Mouse (Mus musculus) MEL (cell line): ENCODE results near the gene Ddx58.

Experiments
- CTCF ChIP-seq, 3 experiments: IDR thresholded peaks in 2 of 3; conservative IDR thresholded peaks in 1 of 3; 2 replicates each; pipeline ENCODE4 v1.5.1; 2011 to 2012; ENCODE audit warnings: low read length in 3 of 3, low read depth in 2 of 3, mild to moderate bottlenecking in 2 of 3, improper control_type of control experiment in 1 of 3, inconsistent platforms in 1 of 3, mixed read lengths in 1 of 3, moderate library complexity in 1 of 3; ENCODE audit not compliant: control insufficient read depth in 1 of 3, insufficient read depth in 1 of 3, poor library complexity in 1 of 3, severe bottlenecking in 1 of 3
- ZNF384 ChIP-seq: IDR thresholded peaks from 2 replicates; pipeline ENCODE4 v1.6.1; 2012; ENCODE audit warnings: low read depth, mild to moderate bottlenecking, inconsistent platforms, low read length, improper control_type of control experiment

GRCm38 (mm10) chr4:40289046-40289445 is 49.4 kb upstream of the Ddx58 start:
- TF ChIP-seq ZNF384 = no peak
- TF ChIP-seq CTCF (IDR thresholded peaks at IDR 0.05 in 2 of 3, conservative IDR thresholded peaks at IDR 0.05 in 1 of 3; ENCODE audit: control insufficient read depth in 1 of 3, insufficient read depth in 1 of 3, low read depth in 2 of 3, low read length in 3 of 3, poor library complexity in 1 of 3, severe bottlenecking in 1 of 3) = no peak
